In genomic region chr9:74862783-74863654, GRCm38 (mm10) we compare ENCODE assay signal across 9 mouse cellular contexts. TPM values are rescaled to one million over a fixed set of nuclear protein-coding genes. Genes with fewer than 3 reads are reported as not detected.
DNase-seq lines count a peak whose midpoint lies in the region; ATAC-seq and TF ChIP-seq lines count a peak whose summit lies in the region.
"Had no signal": no experiment of that assay in that cellular context is flagged by ENCODE, and none has a peak within 500 bp of the region (broad histone marks: within the 10 kb centered on the region; RNA-seq: fewer than 3 reads in every experiment).

No protein-coding gene starts in this region.

- H3K27me3 ChIP-seq in megakaryocyte, embryonic 14.5 days (replicated peaks): peaks cover 98% of the 10 kb centered on the region
- peaks cover 99% of the 10 kb centered on the region for H3K27me3 ChIP-seq in forebrain, embryonic 14.5 days (replicated peaks; ENCODE audit: control insufficient read depth, insufficient read depth, low read length)
- H3K27me3 ChIP-seq in liver, embryonic 12.5 days (replicated peaks): peaks cover 100% of the 10 kb centered on the region
- peaks cover 31% of the 10 kb centered on the region for H3K27me3 ChIP-seq in stomach, postnatal 0 days (ENCODE audit: control insufficient read depth, insufficient read depth, low read length)

- no peak overlapping the region for H3K27ac ChIP-seq in forebrain, embryonic 14.5 days (ENCODE audit: low read depth, low read length)
- H3K27ac ChIP-seq in liver, embryonic 12.5 days: peak overlapping the region; percentile 36; the same call in 1 of the 2 replicates
- H3K27ac ChIP-seq in stomach, postnatal 0 days (replicated peaks): no peak overlapping the region

- no peak for TF ChIP-seq CTCF in stomach, postnatal 0 days (IDR thresholded peaks at IDR 0.05; ENCODE audit: low read depth)

- no peak for DNase-seq in forebrain, embryonic 14.5 days (ENCODE audit: low spot score)
- no peak for DNase-seq in stomach, postnatal 0 days (ENCODE audit: low spot score)
- no peak for DNase-seq in urinary bladder, postnatal 4 days (ENCODE audit: low spot score in 2 of 2)
- DNase-seq in layer of hippocampus, postnatal 36 days: no peak
- DNase-seq: right cerebral cortex, adult 18-20 months had no signal

- no peaks in the 10 kb centered on the region for H3K36me3 ChIP-seq in megakaryocyte, embryonic 14.5 days (replicated peaks; ENCODE audit: low read length)
- no peaks in the 10 kb centered on the region for H3K36me3 ChIP-seq in forebrain, embryonic 14.5 days (ENCODE audit: control insufficient read depth, insufficient read depth, low read length)
- H3K36me3 ChIP-seq in liver, embryonic 12.5 days: no peaks in the 10 kb centered on the region
- H3K36me3 ChIP-seq in stomach, postnatal 0 days (ENCODE audit: control insufficient read depth, insufficient read depth, low read length): no peaks in the 10 kb centered on the region

- 1% methylated on average over 55 of the region's 56 CpGs for WGBS in forebrain, embryonic 14.5 days
- 3% methylated on average over 56 of the region's 56 CpGs for WGBS in liver, embryonic 12.5 days (ENCODE audit: insufficient replicate concordance)
- WGBS in stomach, postnatal 0 days: 2% methylated on average over 55 of the region's 56 CpGs

- H3K9me3 ChIP-seq in megakaryocyte, embryonic 14.5 days: peaks cover 6% of the 10 kb centered on the region; the same call in 1 of the 2 replicates
- H3K9me3 ChIP-seq in forebrain, embryonic 14.5 days (replicated peaks; ENCODE audit: control insufficient read depth, low read length): no peaks in the 10 kb centered on the region
- H3K9me3 ChIP-seq in liver, embryonic 12.5 days (replicated peaks): no peaks in the 10 kb centered on the region
- no peaks in the 10 kb centered on the region for H3K9me3 ChIP-seq in stomach, postnatal 0 days (ENCODE audit: control insufficient read depth, low read length)

- no peak for ATAC-seq in megakaryocyte, adult 5-6 weeks (ENCODE audit: poor library complexity, severe bottlenecking)
- ATAC-seq in forebrain, embryonic 14.5 days: no peak
- ATAC-seq in liver, embryonic 12.5 days: no peak
- ATAC-seq in stomach, postnatal 0 days (ENCODE audit: low FRiP score, low TSS enrichment): no peak
- ATAC-seq: activated CD4-positive, CD25-positive, alpha-beta regulatory T cell, adult 4 months had no signal

- peak overlapping the region; percentile 61 for H3K9ac ChIP-seq in forebrain, embryonic 14.5 days (ENCODE audit: low read length)
- H3K9ac ChIP-seq in liver, embryonic 12.5 days: peak overlapping the region; percentile 48
- H3K9ac ChIP-seq in stomach, postnatal 0 days (ENCODE audit: low read length): no peak overlapping the region

- no peak for TF ChIP-seq EP300 in stomach, postnatal 0 days (optimal IDR thresholded peaks at IDR 0.05)

- peak overlapping the region; percentile 90 for H3K4me3 ChIP-seq in megakaryocyte, embryonic 14.5 days (replicated peaks)
- peak overlapping the region; percentile 44 for H3K4me3 ChIP-seq in forebrain, embryonic 14.5 days (ENCODE audit: low read depth, low read length)
- peak overlapping the region; percentile 48 for H3K4me3 ChIP-seq in liver, embryonic 12.5 days
- H3K4me3 ChIP-seq in stomach, postnatal 0 days (ENCODE audit: low read depth, low read length): peak overlapping the region; percentile 46

- H3K4me1 ChIP-seq in megakaryocyte, embryonic 14.5 days: peaks cover 37% of the 10 kb centered on the region
- H3K4me1 ChIP-seq in forebrain, embryonic 14.5 days (ENCODE audit: control insufficient read depth, insufficient read depth, low read length): peaks cover 9% of the 10 kb centered on the region
- peaks cover 5% of the 10 kb centered on the region for H3K4me1 ChIP-seq in liver, embryonic 12.5 days
- H3K4me1 ChIP-seq in stomach, postnatal 0 days (replicated peaks; ENCODE audit: control insufficient read depth, insufficient read depth): 0 out of 2 replicates have a peak, but pooled peaks cover 2% of the 10 kb centered on the region

- H3K4me2 ChIP-seq in forebrain, embryonic 14.5 days (ENCODE audit: low read length): peak overlapping the region; percentile 94
- peak overlapping the region; percentile 68 for H3K4me2 ChIP-seq in liver, embryonic 12.5 days
- peak overlapping the region; percentile 93 for H3K4me2 ChIP-seq in stomach, postnatal 0 days (replicated peaks; ENCODE audit: low read depth)

RNA-seq across cellular contexts. Expression of gene Onecut1, which starts 1.3 kb away (rescaled TPM):
- 0.82 TPM in 1 of 2 replicates, not detected in the other for polyA plus RNA-seq in megakaryocyte, embryonic 14.5 days (2012; ENCODE audit: insufficient read depth, low replicate concordance)
- total RNA-seq in megakaryocyte, adult 5-6 weeks (2015): not detected in 2 replicates
- total RNA-seq in megakaryocyte, adult 5-6 weeks (2017): not detected in 2 replicates
- 0.55 and 1.1 TPM in 2 replicates for polyA plus RNA-seq in forebrain, embryonic 14.5 days (2014; fragmentation: Nextera tagmentation; extraction: Ambion mirVana)
- 2.1 and 2.6 TPM in 2 replicates for polyA plus RNA-seq in liver, embryonic 12.5 days (2016; fragmentation: Nextera tagmentation; extraction: Ambion mirVana)
- 0.08 and 0.10 TPM in 2 replicates for polyA plus RNA-seq in stomach, postnatal 0 days (2015; fragmentation: Nextera tagmentation; extraction: Ambion mirVana)
- 1 to 10 TPM in 1 of 2 experiments, under 1 TPM in 1; 0.35 to 1.1 TPM for total RNA-seq in layer of hippocampus, postnatal 36 days (2021)
- polyA plus RNA-seq: activated CD4-positive, CD25-positive, alpha-beta regulatory T cell, adult 4 months had no signal
